Mouse (Mus musculus) CH12.LX (cell line): Measurements from ENCODE around the gene Ergic1.

Experiments
- BHLHE40 ChIP-seq: IDR thresholded peaks from 2 replicates; pipeline ENCODE4 v1.6.1; 2011; ENCODE audit warnings: mild to moderate bottlenecking, low read depth, low read length, improper control_type of control experiment
- CTCF ChIP-seq, 2 experiments: IDR thresholded peaks in 1 of 2; conservative IDR thresholded peaks in 1 of 2; 2 replicates each; pipeline ENCODE4 v1.5.1; 2011 to 2012; ENCODE audit warnings: low read depth in 2 of 2, low read length in 2 of 2, improper control_type of control experiment in 1 of 2, inconsistent platforms in 1 of 2, mild to moderate bottlenecking in 1 of 2, moderate library complexity in 1 of 2
- NRF1 ChIP-seq: IDR thresholded peaks from 2 replicates; pipeline ENCODE4 v1.6.1; 2014; ENCODE audit warnings: low read depth, mild to moderate bottlenecking, inconsistent platforms, low read length, improper control_type of control experiment, moderate library complexity
- POLR2A ChIP-seq: IDR thresholded peaks from 2 replicates; pipeline ENCODE4 v1.6.1; 2011; ENCODE audit warnings: low read depth, mild to moderate bottlenecking, improper control_type of control experiment, low read length
- RAD21 ChIP-seq: IDR thresholded peaks from 2 replicates; pipeline ENCODE4 v1.6.1; 2011; ENCODE audit warnings: low read depth, mild to moderate bottlenecking, low read length, improper control_type of control experiment, moderate library complexity

DNA sequence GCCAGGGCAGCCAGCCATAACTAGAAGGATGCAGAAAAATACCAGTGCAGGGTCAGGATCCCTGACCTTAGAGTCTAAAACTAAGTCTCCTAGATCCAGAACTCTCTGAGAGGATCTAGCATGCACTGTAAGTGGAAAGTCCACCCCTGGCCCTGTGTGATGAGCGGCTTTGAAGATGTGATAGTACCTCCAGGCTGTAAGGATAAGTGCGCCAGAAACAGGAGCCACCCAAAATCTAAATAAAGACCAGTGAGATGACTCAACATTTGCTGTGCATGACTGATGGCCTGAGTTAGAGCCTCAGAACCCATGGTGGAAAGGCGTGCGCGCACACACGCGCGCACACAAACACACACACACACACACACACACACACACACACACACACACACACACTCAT lies 47.6 kb downstream of the Ergic1 start:
- TF ChIP-seq POLR2A (no peak), CTCF (conservative IDR thresholded peaks at IDR 0.05 in 1 of 2, IDR thresholded peaks at IDR 0.05 in 1 of 2; ENCODE audit: low read depth in 2 of 2, low read length in 2 of 2) (no peak), RAD21 (no peak), NRF1 (no peak), BHLHE40 (no peak)
